Mouse (Mus musculus) kidney, adult 11 months (tissue): ENCODE data around the gene Calhm1.
A peak's percentile ranks its signal among the peaks of the same experiment; 100 is the strongest.
"Not testable (repeated sequence)": the region's sequence is repeated elsewhere in the genome, so short reads cannot be mapped to it uniquely, and the experiment has no call there.

ENCODE experiments used
- DNase-seq: peaks from one replicate; pipeline ENCODE4 v3.0.0; 2022

The Calhm1 gene

DNA sequence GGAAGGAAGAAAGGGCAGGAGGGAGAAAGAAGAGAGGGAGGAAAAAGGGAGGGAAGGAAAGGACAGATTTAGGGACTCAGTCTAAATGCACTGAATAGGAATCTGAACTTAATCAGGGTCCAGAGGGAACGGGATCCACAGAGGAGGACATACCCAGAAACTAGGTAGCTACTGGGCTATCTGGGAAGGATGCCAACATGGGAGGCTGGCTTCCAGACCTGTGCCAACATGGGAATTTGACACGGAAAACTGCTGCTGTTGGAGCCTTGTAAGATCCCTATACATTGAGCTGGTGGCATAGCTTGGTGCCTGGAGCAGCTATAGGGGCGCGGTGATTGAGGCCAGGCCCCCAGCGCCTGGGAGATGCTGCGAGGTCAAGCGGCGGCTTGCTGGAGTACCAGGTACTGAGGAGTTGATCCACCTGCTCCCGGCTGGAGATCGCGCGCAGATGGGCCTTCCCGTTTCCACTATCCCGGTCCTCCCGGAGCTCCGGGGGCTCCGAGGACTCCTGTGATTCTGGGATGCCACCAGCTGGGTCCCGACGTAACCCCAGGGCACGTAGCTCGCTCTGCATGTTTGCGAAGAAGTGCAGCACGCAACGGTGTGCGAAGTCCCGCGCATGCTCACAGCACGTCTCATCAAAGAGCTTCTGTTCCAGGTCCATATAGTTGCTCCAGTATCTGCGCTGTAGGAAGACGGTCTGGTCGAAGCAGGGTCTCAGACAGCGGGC, 7.4 kb upstream of the Calhm1 start:
- DNase-seq: no peak

DNA sequence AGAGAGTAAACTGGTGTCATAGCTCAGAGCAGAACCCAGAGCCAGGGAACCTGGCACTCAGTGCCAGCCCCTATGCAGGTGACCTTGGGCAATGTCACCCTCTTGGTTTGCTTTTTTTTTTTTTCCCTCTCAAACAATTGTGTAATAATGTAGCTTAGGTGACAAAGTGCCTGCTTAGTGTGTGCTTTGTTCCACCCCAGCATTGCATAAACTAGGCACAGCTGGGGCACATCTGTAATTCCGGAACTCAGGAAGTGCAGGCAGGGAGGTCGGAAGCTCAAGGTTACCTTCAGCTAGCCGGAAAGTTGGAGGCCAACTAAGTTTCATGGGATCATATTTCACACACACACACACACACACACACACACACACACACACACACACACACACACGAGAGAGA, 5.8 kb upstream of the Calhm1 start:
- no peak for DNase-seq

DNA sequence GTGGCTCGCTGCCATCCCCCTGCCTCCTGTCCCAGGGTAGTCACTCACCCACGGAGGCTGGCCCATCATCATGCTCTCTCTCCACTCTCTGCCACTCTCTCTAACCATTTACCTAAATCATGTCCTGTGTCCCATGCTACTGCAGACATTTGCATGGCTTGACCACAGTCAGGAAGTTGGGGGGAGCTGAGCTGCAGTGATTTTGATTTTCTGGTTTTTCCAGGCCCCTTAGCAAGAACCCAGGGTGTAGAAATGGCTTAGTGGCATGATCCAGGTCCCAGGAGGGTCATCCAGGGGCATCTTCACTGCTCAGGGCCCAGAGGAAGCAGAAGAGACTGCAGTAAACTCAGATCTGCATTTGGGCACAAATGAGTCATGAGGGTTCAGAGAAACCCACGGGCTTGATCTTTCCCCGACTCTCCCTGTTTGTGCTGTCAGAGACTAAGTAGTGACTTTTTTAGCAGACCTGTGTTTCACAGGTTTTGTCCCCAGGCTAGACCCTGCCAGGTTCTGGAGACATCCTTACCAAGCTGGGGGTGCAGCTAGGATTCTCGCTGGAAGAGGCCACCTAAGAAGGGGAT, 4.3 kb upstream of the Calhm1 start:
- no peak for DNase-seq

DNA sequence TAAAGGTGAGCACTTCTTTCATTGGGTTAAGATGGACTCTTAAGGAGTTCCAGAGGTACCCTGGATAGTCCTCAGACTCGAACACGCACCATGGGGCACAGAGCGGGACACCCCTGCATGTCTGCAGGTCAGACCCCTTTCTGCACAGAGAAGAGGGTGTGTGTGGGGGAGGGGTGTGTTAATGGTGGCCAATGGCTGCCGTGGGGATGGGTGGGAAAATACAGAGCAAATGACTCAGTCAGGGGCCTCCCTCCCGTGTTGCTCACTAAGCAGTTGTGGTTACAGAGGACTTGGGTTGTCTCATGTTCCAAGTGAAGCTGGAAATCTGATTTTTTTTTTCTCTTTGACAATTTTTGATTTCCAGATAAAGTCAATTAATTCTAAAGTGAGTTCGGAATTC, 1.6 kb downstream of the Calhm1 start:
- no peak for DNase-seq

DNA sequence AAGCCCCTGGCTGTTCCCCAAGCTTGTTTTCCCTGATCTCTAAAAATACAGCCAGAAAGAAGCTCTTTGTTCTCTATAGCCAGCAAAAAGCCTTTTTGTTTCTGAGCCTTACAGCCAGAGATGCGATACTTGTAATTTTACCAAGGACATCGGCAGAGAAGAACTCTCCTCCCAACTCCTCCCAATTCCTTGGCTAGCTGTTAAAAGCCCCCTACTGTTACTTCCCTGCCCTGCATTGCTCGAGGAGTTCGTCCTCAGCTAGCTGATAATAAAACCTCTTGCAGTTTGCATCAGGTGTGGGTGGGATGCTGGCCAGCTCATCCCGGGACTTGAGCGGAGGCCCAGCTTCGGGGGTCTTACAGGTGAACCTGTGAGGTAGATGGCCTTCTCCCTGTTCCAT, 4.4 kb downstream of the Calhm1 start:
- not testable (repeated sequence) for DNase-seq

DNA sequence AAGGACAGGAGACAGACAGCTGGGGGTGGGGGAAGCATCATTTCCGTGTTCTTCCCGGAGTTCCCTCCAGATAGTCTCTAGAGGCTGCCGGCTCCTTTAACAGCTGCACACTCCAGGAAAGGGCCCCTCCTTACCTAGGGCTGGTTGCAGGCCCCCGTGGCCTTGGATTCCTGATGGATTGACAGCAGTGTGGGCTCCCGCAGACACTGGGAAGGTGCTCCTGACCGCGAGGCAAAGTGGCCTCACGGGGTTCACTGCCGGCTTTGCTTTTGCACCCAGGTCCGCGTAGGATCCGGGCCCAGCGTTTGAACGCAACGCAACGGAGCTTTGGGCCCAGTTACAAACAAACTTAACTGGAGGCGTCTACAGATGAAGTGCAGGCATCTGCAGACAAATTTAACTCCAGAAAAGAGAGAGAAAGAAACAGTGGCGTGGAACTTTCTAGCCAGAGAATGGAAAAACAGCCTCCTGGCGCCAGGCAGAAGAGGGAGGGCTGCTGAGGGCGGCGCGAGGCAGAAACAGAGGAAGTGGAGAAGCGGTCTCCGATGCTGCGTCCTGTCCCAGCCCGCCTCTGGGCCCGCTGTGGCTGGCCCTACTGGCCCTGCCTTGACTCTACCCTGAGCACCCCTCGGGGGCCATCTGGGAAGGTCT, 6.2 kb downstream of the Calhm1 start, which contains the start of gene Calhm2:
Gene Calhm2 (minus strand): TSS at position 524 of the 651 bp plus-strand sequence.
- DNase-seq: no peak

DNA sequence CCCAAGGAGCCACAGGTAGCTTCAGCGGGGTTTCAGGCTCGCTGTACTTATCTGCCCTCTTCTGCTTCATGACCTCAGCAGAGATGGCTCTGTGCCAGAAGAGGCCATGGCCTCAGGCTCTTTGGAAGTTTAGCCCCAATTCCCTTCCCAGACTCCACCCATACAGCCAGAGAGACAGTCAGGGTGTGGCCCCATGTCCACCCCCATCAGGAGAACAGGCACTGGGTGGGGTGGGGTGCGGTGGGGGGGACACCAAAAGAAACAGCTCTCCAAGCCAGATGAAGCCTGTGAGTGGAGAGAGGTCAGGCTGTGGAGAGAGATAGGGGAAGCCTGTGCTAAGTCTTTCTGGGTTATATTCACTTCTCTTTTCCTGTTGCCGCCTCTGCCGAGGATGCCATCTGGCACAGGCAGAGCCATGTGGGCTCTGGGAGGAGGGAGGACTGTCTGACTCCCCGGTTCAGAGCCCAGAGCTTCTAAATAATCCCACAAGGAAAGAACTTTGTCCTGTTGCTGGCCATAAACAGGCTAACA, 6.9 kb downstream of the Calhm1 start:
- peak; percentile 40 for DNase-seq

DNA sequence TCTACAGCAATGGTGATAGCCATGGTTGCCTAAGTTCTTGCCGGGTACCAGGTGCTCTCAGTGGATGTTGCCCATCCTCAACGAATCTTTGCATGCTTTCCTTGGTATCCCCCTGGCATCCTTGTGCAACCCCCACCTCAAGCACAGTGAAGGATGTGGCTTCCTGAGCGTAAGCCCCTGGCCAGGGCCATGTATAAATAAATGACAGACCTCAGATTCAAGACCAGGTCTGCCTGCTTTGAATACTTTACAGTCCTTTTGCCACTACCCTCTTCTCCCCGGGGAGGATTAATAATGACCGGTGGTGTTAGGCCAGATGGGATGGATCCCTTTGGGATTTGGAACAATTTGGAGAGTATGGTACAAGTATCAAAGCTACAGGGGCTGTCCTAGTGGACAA, 7.9 kb downstream of the Calhm1 start:
- no peak for DNase-seq

DNA sequence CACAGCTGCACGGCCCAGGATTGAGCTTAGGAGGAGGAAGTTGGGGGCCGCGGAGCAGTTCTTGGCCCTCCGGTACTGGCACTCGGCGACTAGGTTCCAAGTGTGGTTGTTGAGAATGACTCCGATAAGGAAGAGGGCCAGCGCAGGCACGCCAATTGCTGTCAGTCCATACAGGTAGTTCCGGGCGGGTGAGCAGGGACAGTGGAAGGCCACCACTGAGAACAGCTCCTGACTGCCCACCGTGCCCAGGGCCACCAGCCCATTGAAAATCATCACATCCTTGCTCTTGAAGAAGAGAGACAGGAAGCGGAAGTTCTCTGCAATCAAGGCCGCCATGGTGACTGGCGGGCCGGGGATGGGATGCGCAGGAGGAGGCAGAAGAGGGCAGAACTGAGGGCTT, 8.5 kb downstream of the Calhm1 start:
- DNase-seq: no peak

DNA sequence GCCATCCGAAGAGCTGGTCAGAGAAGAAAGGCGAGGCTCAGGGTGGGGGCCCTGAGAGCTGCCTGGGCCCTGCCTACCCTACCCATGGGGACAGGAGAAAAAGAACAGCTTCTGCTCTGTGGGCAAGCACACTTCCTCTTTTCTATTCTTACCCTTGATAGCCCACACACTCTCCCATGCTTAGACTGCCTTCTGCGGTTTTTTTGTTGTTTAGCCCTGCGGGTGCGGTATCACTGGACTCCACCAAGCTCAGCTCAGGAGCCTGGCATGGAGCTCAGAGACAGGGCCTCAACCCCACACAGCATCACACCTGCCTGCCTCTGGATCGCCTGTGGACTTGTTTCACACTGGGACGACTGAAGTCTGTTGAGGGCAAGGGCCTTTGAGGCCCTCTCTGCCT, 10.9 kb downstream of the Calhm1 start:
- no peak for DNase-seq

DNA sequence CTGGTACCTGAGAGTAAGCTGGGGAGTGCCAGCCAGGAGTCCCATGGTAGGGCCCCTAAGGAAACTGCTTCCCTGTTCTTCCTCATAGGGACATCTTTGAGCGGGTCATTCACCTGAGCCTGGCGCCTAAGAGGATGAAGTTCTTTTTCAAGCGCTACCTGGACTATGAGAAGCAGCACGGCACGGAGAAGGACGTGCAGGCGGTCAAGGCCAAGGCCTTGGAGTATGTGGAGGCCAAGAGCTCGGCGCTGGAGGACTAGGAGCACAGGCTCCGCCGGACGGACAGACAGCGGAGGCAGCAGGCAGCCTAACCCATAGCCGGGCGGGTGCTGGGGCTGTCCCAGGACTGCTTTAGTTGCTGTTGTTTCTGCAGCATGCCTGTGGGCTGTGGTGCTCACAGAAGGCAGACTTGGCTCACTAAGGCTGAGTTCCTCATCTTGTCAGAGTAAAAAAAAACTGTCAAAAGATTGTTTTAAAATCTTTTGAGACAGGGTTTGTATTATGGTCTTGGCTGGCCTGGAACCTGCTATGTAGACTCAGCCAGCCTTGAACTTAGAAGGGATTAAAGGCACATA, 13.4 kb downstream of the Calhm1 start:
- no peak for DNase-seq

DNA sequence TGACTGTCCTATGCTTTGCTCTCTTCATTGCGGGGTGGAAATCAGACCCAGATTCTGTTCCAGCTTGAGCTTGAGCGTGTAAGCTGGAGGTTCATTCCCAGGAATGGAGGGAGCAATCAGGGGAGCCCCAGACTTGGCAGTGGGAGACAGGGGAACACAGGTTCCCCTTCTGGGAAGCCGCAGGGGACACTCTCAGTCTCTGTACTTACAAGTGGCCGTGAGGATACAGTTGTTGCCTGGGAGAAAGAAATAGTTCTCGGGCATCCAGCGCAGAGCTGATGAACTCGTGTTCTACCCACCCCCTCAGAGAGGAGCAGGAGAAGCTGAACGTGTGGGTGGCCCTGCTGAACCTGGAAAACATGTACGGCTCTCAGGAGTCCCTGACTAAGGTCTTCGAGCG, 15.2 kb downstream of the Calhm1 start:
- no peak for DNase-seq

DNA sequence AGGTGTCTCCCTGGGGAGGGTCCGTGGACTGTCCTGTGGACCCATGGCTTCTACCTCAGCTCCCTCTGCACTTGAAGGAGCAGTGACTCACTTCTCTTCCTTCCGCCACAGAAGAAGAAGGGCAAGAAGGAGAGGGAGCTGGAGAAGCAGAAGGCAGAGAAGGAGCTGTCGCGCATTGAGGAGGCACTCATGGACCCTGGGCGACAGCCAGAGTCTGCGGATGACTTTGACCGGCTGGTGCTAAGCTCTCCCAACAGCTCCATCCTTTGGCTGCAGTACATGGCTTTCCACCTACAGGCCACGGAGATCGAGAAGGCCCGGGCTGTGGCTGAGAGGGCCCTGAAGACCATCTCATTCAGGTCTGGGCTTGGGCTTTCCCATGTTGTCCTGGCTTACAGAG, 15.9 kb downstream of the Calhm1 start:
- DNase-seq: no peak

DNA sequence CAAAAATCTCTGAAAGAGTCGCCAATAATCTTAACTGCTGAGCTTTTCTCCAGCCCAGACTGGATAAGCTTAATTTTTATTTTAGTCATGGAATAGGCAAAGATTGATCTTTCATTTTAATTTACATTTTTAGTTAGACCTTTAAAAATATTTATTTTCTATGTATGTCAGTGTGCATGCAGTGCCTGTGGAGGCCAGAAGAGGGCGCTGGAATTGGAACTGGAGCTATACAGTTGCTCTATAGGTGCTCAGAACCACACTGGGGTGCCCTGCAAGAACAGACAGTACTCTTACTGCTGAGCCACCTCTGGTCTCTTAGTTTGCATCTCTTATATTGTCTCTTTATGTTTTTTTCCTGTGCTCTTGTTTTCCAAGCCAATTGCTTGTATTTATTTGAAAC, 21.3 kb downstream of the Calhm1 start:
- DNase-seq: no peak

DNA sequence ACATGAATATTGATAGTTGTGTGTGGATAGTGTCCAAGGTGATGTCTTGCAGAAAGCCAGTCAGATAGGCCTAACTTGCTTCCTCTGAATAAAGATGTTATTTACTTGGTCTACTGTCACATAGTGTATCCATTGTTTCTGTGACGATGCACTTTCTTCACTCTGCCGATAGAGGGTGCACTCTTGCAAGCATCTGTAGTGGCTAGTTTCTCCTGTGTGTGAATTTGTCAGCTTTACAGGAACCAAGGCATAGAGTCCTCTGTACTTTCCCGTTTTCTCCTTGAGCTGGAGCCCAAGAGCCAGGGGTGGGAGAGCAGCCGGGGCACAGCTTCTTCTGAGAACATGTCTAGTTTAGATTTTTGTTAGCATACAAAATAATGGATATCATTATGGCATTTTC, 23.0 kb downstream of the Calhm1 start:
- no peak for DNase-seq

DNA sequence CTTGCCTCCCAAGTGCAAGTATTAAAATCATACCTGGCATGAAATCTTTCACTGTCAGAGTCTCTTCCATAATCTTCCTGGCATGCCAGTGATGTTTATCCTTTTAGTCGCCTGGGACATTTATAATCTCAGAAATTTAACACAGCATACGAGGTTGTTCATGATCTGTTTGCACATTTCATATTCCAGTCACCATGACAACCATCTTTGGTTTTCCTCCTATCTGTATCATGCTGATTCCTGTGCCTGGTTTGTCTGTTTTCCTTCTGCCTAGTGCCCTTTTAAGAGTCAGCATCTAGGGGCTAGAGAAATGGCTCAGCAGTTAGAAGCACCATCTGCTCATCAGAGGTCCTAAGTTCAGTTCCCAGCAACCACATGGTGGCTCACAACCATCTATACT, 25.4 kb downstream of the Calhm1 start:
- no peak for DNase-seq

DNA sequence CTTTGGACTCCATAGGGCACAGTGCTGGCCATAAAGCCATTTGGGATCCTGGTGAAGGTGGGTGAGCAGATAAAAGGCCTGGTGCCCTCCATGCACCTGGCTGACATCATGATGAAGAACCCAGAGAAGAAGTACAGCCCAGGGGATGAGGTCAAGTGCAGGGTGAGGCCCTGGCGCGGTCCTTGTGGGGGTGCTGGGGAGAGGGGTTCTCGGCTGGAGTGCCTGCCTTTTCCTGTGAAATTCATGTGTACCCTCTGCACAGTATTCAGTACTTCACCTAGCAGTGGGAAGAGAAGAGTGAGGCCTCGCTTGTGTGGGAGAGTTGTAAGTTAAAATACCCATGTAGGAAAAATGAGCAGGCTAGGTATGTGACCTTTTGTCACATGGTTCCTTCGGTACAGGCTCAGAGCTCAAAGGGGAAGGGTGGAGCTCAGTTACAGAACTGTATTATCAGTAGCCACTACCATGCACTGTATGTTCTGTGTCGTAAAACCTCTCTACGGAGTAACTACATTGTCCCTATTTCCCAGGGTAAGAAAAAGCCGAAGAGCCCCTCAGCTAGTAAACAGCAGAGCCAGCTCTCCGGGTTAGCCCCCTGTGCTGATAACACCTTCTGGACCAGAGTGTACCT, 39.3 kb downstream of the Calhm1 start:
- DNase-seq: no peak

DNA sequence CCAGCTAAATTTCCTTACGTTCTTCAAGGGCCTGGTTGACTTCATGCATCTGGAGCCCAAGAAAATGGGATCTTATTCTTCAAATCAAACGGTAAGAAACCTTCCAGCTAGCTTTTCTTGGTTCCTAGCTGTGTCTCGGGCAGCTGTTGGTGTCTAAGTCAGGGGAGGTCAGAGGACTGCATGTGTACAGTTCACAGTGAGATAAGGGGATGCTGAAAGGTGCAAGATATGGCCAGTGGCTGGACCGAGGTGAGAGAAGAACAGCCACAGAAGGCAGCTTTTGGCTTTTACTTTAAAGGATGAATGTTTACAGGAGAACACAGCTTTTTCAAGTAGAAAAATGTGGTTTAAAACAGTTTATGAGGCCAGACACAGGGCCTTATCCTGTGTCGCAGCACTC, 43.0 kb downstream of the Calhm1 start:
- no peak for DNase-seq
